Mouse (Mus musculus): ENCODE data around the gene Glg1.
"Not testable (repeated sequence)": the region's sequence is repeated elsewhere in the genome, so short reads cannot be mapped to it uniquely, and the experiment has no call there.

Gene Glg1

GRCm38 (mm10) chr8:111248136-111248535 is 10.9 kb downstream of the Glg1 start:
- no peak for DNase-seq

DNA sequence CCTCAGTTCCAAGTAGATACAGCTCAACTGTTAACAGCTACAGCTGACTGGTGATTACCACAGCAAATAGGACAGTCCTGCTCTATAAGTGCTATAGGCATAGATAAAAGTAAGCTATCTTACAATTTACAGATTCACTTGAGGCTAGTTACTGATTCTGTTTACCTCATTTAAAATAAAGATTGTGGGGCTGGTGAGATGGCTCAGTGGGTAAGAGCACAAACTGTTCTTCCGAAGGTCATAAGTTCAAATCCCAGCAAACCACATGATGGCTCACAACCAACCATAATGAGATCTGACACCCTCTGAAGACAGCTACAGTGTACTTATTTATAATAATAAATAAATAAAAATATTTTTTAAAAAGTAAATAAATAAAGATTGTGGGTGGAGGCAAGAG is 12.2 kb downstream of the Glg1 start:
- not testable (repeated sequence) for DNase-seq

GRCm38 (mm10) chr8:111246287-111246830 is 12.7 kb downstream of the Glg1 start:
- DNase-seq = no peak

GRCm38 (mm10) chr8:111237301-111237700 is 21.7 kb downstream of the Glg1 start:
- no peak for DNase-seq

- no peak for DNase-seq
Measured at GRCm38 (mm10) chr8:111233730-111234129, 25.3 kb downstream of the Glg1 start.

DNA sequence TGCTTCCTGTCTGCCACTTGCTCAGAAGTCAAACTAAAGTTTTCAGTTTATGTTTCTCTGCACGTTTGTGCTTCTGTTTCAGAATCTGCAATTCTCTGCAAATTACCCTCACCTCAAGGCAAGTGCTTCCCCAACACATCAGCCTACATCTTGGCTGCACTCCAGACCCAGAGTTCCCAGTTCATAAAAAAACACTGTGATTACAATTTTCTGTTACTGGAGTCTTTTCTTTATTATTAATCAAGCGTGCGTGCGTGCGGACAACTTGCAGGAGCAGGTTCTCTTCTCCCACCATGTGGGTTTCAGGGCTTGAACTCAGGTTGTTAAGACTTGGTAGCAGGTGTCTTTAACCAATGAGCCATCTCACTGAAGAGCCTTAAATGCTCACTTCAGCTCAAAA is 34.9 kb downstream of the Glg1 start:
- no peak for DNase-seq

DNA sequence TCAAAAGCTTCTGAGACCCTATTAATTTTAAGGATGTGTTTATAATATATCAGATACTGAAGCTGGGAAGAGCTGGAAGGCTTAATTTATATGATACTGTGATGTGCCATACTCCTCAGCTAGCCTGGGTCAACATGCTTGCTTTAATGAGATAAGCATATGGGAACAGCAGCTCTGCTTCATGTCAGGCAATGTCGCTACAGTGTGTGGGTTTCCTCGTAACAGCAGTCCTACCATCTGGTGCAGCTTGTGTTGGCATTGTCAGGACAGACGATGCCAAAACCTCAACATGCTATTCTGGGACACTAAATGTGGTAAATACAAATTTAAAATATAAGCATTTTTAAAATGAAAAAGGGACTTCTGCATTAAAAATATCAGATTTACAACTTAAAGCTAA is 40.9 kb downstream of the Glg1 start:
- no peak for DNase-seq

- no peak for DNase-seq
Measured at GRCm38 (mm10) chr8:111213406-111213805, 45.6 kb downstream of the Glg1 start.

DNA sequence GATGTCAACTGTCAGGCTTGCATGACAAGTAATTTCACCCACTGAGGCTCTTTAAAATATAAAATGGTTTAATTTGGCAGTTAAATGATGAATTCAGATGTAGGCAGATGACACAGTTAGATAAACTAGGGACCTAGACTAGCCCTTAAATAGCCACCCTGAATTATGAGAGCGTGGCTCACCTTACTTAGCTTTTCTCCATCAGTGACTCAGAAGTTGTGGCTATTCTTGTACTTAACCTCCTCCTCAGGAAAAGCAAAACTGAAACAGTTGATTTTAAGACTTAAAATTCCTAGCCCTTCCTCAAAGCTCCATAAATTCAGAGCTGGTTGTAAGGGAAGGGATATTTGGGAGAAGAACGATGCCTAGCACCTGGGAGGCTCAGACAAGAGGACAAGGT is 47.8 kb downstream of the Glg1 start:
- no peak for DNase-seq

GRCm38 (mm10) chr8:111209874-111210273 is 49.1 kb downstream of the Glg1 start:
- DNase-seq = no peak

GRCm38 (mm10) chr8:111206321-111206720 is 52.7 kb downstream of the Glg1 start:
- DNase-seq = no peak

DNA sequence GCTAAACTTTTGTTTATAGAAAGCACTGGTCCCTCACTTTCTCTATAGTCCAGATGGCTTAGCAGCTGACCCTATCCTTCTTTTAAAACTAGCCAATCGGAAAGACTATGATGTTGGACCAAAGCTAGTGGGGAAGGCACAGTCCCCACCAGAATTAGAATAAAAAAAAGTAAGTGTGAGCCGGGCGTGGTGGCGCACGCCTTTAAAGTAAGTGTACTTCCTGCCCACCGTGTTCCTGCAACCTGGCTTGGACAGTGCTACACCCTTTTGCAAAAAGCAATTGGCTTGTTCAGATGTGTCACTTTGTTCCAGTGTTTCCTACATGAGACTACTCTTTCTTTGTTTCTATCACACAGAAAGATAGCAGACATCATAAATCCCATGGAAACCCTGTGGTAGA is 54.0 kb downstream of the Glg1 start:
- DNase-seq = no peak

DNA sequence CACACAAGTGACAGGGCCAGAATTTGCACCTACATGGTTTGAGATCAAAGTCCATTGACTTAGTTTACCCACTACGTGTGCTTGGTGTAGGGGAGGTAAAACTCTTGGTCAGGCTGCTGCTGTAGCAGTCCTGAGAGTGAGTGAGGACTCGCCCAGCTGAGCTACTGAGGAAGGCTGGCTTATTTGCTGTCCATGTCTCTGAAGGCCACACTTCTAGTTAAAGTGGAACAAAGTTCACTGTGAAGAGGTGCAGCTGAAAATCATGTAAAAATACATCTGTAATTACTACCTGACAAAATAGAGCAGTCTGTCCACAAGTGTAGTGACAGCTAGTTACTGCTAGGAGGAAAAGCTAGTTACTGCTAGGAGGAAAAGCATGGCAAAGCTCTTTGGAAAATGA is 55.7 kb downstream of the Glg1 start:
- no peak for DNase-seq

DNA sequence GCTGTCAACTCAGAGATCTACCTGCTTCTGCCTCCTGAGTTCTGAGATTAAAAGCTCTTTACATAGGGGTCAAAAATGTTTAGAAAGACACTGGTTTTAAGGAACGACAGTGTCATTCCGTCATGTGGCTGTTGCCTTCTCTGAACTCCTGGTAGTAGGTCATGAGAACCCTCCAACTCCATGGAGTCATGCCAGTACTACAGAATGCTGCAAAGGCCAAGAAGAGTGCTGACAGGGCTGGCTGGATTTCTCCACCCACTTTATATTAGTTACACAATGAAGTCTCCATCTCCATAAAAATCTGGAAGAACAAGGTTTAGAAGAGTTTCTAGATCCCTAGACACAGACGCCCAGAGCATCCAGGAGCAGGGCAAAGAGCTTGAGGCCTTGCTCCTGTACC is 61.0 kb downstream of the Glg1 start:
- no peak for DNase-seq

DNA sequence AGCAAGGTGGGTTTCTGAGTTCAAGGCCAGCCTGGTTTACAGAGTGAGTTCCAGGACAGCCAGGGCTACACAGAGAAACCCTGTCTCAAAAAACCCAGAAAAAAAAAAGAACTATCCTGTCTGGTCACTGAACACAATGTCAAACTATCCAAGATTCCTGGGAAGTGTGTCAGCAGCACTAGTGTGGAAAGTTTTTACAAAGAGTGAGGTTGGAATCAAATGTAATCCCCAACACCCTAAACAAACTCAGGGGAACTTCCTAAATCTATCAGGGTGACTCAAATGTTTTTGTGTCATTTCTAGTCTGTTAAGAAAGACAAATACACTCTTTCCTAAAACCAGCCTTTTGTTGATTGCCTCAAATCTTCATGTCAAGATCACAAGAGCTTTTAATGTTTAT is 62.8 kb downstream of the Glg1 start:
- no peak for DNase-seq

DNA sequence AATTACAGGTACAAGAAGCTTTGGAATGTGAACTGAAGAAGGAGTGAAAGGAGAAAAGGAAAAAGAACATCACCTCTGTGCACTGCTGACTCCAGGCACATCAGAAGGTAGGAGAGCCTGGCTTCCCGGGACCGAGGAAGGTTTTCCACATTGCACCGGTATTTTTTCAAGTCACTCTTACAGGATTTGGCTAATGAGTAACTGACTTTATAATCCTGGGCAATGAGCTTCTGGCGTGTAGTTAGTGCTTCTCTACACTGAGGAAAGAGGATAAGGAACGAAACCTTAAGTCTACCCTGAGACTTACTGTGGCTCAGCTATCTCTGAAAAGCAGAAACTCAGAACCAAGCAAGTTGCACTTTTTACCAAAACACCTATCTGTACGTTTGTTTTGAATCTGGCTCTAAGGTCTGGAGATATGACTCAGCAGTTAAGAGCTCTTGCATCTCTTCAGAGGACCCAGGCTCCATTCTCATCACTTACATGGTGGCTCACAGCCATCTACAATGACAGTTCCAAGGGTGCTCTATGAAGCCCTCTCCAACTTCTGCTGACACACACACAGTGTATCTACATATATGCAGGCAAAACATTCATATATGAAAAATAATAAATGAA is 70.3 kb downstream of the Glg1 start:
- no peak for DNase-seq

- DNase-seq = no peak
Measured at GRCm38 (mm10) chr8:111187470-111187869, 71.5 kb downstream of the Glg1 start.

- no peak for DNase-seq
Measured at GRCm38 (mm10) chr8:111185472-111185947, 73.5 kb downstream of the Glg1 start.

DNA sequence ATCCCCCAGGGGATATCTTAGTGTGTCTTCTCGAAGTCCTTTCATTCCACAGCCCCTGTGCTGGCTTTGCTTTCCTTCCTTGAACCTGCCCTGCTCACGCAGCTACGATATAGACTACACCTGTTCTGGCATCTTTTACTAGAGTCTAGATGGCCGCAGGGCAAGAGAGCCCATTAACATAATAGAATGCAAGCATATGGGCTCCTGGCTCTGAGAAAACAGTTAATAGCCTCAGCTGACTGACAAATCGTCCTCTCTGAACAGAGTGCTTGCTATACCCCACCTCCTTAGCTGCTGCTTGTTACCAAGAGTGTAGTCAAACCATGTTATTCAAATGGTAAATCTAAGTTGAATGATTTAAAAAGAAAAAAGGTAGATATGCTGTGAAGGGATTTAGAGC is 87.4 kb downstream of the Glg1 start:
- DNase-seq = no peak

- peak; percentile 67 for DNase-seq
Measured at GRCm38 (mm10) chr8:111157617-111158016, 101.4 kb downstream of the Glg1 start.

GRCm38 (mm10) chr8:111155721-111156436 is 103.1 kb downstream of the Glg1 start:
- DNase-seq = no peak

DNA sequence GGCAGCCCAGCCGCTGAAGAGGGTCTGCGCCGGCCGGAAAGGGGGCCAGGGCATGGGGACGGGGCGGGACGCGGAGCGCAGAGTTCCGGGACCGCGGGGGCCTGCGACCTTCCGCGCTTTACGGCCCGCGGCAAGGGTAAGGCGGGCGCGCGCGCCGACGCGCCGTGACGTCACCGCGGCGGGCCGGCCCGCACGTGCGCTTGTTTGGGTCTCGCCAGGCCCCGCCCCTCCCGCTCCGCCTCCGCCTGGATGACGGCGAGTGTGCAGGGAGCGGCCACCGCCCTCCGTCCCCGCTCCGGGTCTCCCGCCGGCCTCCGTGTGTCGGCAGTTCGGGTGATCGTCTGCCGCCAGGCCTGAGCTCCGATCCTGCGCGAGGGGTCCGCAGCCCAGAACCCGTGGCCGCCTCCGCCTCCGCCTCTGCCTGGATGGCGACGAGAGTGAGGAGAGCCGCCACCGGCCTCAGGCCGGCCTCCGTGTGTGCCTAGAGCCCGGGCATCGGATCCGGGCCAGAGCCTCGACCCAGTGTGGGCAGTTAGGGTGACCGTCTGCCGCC is 113.5 kb downstream of the Glg1 start:
- DNase-seq = peak; percentile 93

DNA sequence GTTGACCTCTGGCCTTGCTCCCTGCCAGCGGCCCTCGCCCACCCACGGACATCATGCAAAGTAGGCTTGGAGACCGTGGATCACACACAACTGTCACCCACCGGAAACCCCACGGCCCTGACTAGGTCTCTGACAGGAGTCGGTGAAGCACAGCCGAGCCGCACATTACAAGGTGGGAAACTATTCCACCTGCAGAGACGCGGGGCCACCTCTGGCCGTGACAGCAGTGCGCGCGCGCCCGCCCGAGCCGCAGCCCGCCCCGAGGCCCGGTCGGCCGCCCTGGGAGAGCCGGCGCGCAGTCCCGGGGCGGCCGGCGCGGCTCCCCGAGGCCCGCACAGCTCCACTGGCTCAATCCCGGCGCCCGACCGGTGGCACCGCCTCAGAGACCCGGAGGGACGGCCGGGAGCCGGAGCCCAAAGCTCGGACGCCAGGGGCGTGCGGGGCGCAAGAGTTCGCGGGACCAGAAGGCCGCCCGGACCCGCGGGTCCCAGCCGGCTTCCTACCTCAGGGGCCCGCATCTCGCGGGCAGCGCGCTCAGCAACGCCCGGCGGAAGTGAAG is 114.0 kb downstream of the Glg1 start:
- DNase-seq = peak; percentile 13

DNA sequence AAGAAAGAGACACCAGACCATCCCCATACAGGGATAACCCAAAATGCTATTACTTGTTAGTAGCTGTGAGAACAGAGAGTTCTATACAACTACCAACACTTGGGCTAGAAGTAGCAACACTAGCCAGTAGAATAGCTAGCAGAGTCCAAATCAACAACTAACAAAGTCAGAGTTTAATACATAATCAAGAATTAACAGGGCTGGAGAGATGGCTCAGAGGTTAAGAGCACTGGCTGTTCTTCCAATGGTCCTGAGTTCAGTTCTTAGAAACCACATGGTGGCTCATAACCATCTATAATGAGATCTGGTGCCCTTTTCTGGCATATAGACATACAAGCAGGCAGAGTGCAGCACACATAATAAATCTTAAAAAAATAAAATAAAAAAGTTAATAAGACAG is 116.5 kb downstream of the Glg1 start:
- DNase-seq = no peak

Measured in embryo, embryonic 11 days (tissue).